Mouse (Mus musculus): Measurements from ENCODE around the gene Tnni1.

GRCm38 (mm10) chr1:135813687-135814395 is 34.6 kb downstream of the Tnni1 start:
- no peak for TF ChIP-seq CTCF (IDR thresholded peaks at IDR 0.05; ENCODE audit: borderline replicate concordance, insufficient read depth, low read depth, low read length)
- TF ChIP-seq POLR2A (IDR thresholded peaks at IDR 0.05; ENCODE audit: borderline replicate concordance, insufficient read depth, low read length), result no peak
